In genomic region chr12:57684967-57685423, GRCm38 (mm10) we compare ENCODE assay signal across 8 mouse cellular contexts.
DNase-seq lines count a peak whose midpoint lies in the region; ATAC-seq and TF ChIP-seq lines count a peak whose summit lies in the region.

No protein-coding gene starts in this region.

- no peak overlapping the region for H3K4me3 ChIP-seq in kidney, embryonic 16.5 days (ENCODE audit: low read length)
- H3K4me3 ChIP-seq in testis, adult 2 months (ENCODE audit: control insufficient read depth, low read depth, low read length), result peak overlapping the region; percentile 26; the same call in 1 of the 2 replicates

- H3K36me3 ChIP-seq in kidney, embryonic 16.5 days (ENCODE audit: insufficient read depth, low read length), result no peaks in the 10 kb centered on the region
- no peaks in the 10 kb centered on the region for H3K36me3 ChIP-seq in testis, adult 2 months (ENCODE audit: control insufficient read depth, insufficient read depth, low read length)

- no peaks in the 10 kb centered on the region for H3K4me1 ChIP-seq in kidney, embryonic 16.5 days (ENCODE audit: insufficient read depth, low read length)
- H3K4me1 ChIP-seq in testis, adult 2 months (ENCODE audit: control insufficient read depth, insufficient read depth, low read length), result peaks cover 6% of the 10 kb centered on the region

- peak; percentile 3 to 18 for DNase-seq in cerebellum, postnatal 10 days
- DNase-seq in kidney, adult 8-10 months, result no peak
- DNase-seq in testis, postnatal 10 days (ENCODE audit: low spot score), result no peak
- no peak for DNase-seq in adrenal gland, postnatal 36 days

- no peak for TF ChIP-seq POLR2A in testis, adult 2 months (IDR thresholded peaks at IDR 0.05; ENCODE audit: control insufficient read depth, low read depth, low read length)

- H3K27me3 ChIP-seq in kidney, embryonic 16.5 days (ENCODE audit: insufficient read depth, low read length), result no peaks in the 10 kb centered on the region
- no peaks in the 10 kb centered on the region for H3K27me3 ChIP-seq in testis, adult 2 months (ENCODE audit: control insufficient read depth, insufficient read depth, low read length)

- ATAC-seq in cerebellum, adult (ENCODE audit: insufficient number of reproducible peaks, low FRiP score, low TSS enrichment), result no peak
- ATAC-seq in kidney, embryonic 16.5 days (ENCODE audit: low FRiP score, low TSS enrichment), result peak; percentile 69
- no peak for ATAC-seq in frontal cortex, adult (ENCODE audit: low TSS enrichment)

- no peak for TF ChIP-seq CTCF in testis, adult 2 months (IDR thresholded peaks at IDR 0.05; ENCODE audit: control insufficient read depth, insufficient read depth, insufficient replicate concordance, low read depth, low read length)

- H3K4me2 ChIP-seq in kidney, embryonic 16.5 days (replicated peaks; ENCODE audit: low read depth, low read length), result no peak overlapping the region

- H3K9me3 ChIP-seq in kidney, embryonic 16.5 days (ENCODE audit: low read length), result no peaks in the 10 kb centered on the region

- WGBS in kidney, embryonic 16.5 days, result 51% methylated on average over 9 of the region's 9 CpGs

- H3K27ac ChIP-seq in kidney, embryonic 16.5 days (ENCODE audit: low read length), result no peak overlapping the region
- no peak overlapping the region for H3K27ac ChIP-seq in testis, adult 2 months (ENCODE audit: control insufficient read depth, insufficient read depth, low read depth, low read length)

- no peak overlapping the region for H3K9ac ChIP-seq in kidney, embryonic 16.5 days (replicated peaks; ENCODE audit: low read length)

Comparison
In these comparisons a context has a peak if more than half of its experiments do, and no peak if none do; other contexts are left out.
1. DNase-seq: peak in cerebellum, postnatal 10 days (2 of 2); none in kidney, adult 8-10 months (0 of 2), testis, postnatal 10 days (single experiment) and adrenal gland, postnatal 36 days (0 of 2).